Mouse (Mus musculus) C2C12 (cell line): ENCODE measurements around the gene Ccdc73. TPM values are rescaled to one million over a fixed set of nuclear protein-coding genes. Genes with fewer than 3 reads are reported as not detected.

Source experiments
- H3K27me3 ChIP-seq: one replicate; pipeline ENCODE4 v1.6.1; 2011; ENCODE audit not compliant: control insufficient read depth, insufficient read depth, insufficient read length
- H3K36me3 ChIP-seq: one replicate; pipeline ENCODE4 v1.6.1; 2011; ENCODE audit not compliant: control insufficient read depth, insufficient read depth
- H3K4me3 ChIP-seq: one replicate; pipeline ENCODE4 v1.5.1; 2011; ENCODE audit warnings: mild to moderate bottlenecking, control low read depth; ENCODE audit not compliant: poor library complexity, insufficient read depth, severe bottlenecking
- H3K79me2 ChIP-seq: one replicate; pipeline ENCODE4 v1.6.1; 2011; ENCODE audit not compliant: control insufficient read depth, insufficient read depth
- H3K79me3 ChIP-seq: one replicate; pipeline ENCODE4 v1.6.1; 2011; ENCODE audit warnings: low read depth, control low read depth
- H3ac ChIP-seq: one replicate; pipeline ENCODE3; 2011; ENCODE audit warnings: low read depth; ENCODE audit not compliant: control insufficient read depth, insufficient read length
- CEBPB ChIP-seq: IDR thresholded peaks from one replicate; pipeline ENCODE4 v1.6.1; 2011; ENCODE audit warnings: low read depth, mild to moderate bottlenecking, control low read depth, moderate library complexity
- CTCF ChIP-seq: IDR thresholded peaks from one replicate; pipeline ENCODE4 v1.5.1; 2011; ENCODE audit not compliant: control insufficient read depth, insufficient read depth, insufficient read length
- FOSL1 ChIP-seq: IDR thresholded peaks from one replicate; pipeline ENCODE4 v1.8.0; 2011; ENCODE audit warnings: mild to moderate bottlenecking, low read length; ENCODE audit not compliant: poor library complexity, insufficient read depth, severe bottlenecking
- MAX ChIP-seq: IDR thresholded peaks from one replicate; pipeline ENCODE4 v1.6.1; 2011; ENCODE audit warnings: mild to moderate bottlenecking, control low read depth
- MYOD1 ChIP-seq: IDR thresholded peaks from one replicate; pipeline ENCODE4 v1.6.1; 2011; ENCODE audit warnings: low read depth; ENCODE audit not compliant: control insufficient read depth, insufficient read length
- MYOG ChIP-seq: IDR thresholded peaks from one replicate; pipeline ENCODE4 v1.6.1; 2011; ENCODE audit not compliant: control insufficient read depth, insufficient read length; ENCODE audit errors: extremely low read depth
- USF1 ChIP-seq: IDR thresholded peaks from one replicate; pipeline ENCODE4 v1.6.1; 2011; ENCODE audit warnings: low read depth, mild to moderate bottlenecking, control low read depth, moderate library complexity
- polyA plus RNA-seq: library from polyadenylated mRNA; unstranded; fragments of >200 nt; fragmentation: generic; extraction: Trizol; gene quantifications from one replicate; pipeline ENCODE4 v1.2.1, GENCODE M21; 2012; ENCODE audit warnings: missing spikeins

Ccdc73 gene
- polyA plus RNA-seq, 1 experiment, result 0.21 TPM

DNA sequence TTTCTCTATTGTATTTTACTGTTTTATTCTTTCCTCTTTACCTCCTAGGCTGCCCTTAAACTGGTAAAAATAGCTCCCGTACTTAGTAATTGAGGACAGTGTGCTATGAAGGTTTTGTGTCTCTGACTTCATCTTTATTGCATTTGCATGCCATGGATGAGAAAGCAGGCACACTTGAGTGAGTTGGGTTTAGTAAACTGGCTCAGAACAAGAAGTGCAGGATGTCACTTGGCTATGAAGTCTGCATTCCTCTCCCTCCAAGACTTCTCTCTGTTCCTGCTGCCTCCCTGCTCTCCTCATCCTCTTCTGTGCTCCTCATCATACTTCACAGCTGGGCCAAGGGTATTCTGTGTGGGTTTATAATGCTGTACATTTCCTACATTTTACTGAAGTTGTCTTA is 121.4 kb downstream of the Ccdc73 start:
- Histone ChIP-seq H3K4me3 (no peak overlapping the region), H3K79me3 (no peaks in the 10 kb centered on the region), H3ac (no peak overlapping the region), H3K27me3 (no peaks in the 10 kb centered on the region), H3K79me2 (no peaks in the 10 kb centered on the region), H3K36me3 (peaks cover 27% of the 10 kb centered on the region)
- TF ChIP-seq CEBPB, result no peak
- TF ChIP-seq FOSL1, result no peak
- TF ChIP-seq MAX, result no peak

DNA sequence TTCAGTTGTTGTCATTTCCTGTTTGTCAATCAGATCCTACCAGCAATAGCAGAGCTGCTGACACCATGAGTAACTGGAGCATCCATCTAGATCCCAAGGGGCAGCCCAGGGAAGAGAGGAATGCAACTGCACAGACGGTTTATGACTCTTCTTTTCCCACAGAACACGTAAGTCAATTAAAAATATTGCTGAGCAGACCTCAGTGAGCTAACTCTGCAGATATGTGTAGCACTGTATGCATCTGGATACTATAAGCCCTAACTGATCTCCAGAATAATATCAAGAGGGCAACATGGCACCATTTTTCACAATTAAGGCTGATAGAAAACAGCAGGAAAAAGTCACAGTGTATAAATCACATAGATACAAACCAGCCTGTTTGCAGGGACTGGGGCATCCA is 126.8 kb downstream of the Ccdc73 start:
- Histone ChIP-seq H3K4me3 (no peak overlapping the region), H3K79me2 (no peaks in the 10 kb centered on the region), H3K79me3 (no peaks in the 10 kb centered on the region), H3K27me3 (no peaks in the 10 kb centered on the region), H3ac (no peak overlapping the region), H3K36me3 (peaks cover 62% of the 10 kb centered on the region)
- TF ChIP-seq CTCF, result no peak
- no peak for TF ChIP-seq MAX
- no peak for TF ChIP-seq USF1
- no peak for TF ChIP-seq FOSL1
- no peak for TF ChIP-seq CEBPB
- no peak for TF ChIP-seq MYOG
- no peak for TF ChIP-seq MYOD1

DNA sequence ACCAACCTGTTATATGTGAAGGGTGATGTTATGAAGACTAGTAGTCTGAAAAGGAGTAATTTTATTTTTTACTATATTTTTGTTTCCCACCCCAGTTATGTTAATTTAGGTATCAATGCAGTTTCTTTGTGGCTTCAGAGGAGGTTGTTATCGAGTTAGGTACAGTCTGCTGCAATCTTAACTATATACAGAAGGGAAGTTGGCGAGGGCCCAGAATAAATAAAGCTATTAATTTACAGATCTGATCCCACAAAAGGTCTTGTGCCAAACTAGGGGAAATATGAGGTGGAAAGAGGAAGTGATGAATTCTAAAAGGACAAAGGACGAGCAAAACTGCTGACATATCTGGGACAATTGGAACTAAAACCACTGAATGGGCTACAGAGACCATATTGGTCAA is 128.6 kb downstream of the Ccdc73 start:
- no peak overlapping the region for H3K4me3 ChIP-seq
- no peak overlapping the region for H3ac ChIP-seq
- peaks cover 7% of the 10 kb centered on the region for H3K79me2 ChIP-seq
- no peaks in the 10 kb centered on the region for H3K79me3 ChIP-seq
- H3K36me3 ChIP-seq, result peaks cover 63% of the 10 kb centered on the region
- TF ChIP-seq MYOD1 (no peak), MYOG (no peak), FOSL1 (no peak), USF1 (no peak), CTCF (no peak), CEBPB (no peak), MAX (no peak)
- H3K27me3 ChIP-seq, result no peaks in the 10 kb centered on the region

DNA sequence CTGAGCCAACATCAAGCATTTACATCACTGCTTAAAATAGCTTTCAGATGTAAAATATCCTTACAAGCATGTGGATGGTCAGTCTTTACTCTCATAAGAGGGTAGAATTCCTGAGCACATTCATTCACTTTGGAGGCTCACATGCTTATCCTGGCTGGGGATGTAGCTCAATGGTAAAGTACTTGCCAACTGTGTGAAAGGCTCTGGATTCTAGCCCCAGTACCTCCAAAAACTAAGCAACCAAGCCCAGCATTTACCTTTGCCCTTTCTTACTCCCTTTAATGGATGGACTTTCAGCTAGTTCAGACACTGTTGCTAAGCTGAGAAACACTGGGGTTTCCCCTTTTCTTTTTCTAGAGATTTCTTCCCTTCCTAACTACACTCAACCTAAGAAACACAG is 139.6 kb downstream of the Ccdc73 start:
- Histone ChIP-seq H3ac (no peak overlapping the region), H3K79me2 (peaks cover 94% of the 10 kb centered on the region), H3K36me3 (peaks cover 98% of the 10 kb centered on the region), H3K4me3 (no peak overlapping the region), H3K79me3 (peaks cover 52% of the 10 kb centered on the region), H3K27me3 (no peaks in the 10 kb centered on the region)
- TF ChIP-seq CTCF (no peak), MYOG (no peak), MAX (no peak), FOSL1 (no peak), MYOD1 (no peak), CEBPB (no peak), USF1 (no peak)

DNA sequence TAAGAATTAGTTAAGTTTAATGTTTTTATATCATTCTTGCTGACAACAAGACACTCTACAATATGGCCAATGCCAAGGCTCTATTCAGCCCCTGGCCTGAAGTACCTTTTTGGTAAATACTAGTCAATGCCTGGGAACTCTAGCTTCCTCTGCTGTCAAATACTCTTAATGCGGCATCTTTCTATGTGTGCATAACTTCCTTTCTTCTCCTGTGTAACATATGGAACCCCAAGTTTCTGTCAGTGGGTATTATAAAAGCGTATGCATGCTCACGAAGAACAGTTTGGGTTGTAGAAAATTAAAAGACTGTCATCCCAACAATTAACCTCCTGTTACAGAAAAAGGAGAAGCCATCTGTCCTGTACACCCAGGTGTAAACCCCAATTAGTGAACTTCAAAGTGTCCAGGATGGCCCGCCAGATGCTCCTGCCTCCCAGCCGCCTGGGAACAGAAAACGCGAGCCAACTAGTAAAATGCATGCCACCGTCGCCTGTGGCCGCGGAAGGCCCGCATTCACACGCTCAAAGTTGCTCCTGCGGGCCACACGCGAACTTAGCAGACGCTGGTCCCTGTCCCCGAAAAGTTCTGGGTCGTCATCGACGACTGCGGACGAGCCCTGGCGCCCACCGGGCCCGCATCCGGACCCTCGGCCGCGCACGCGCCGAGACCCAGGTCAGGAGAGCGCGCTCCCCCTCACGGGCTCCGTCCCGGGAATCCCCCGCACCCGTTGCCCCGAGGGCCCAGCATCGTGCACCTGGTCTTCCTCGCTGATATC is 148.8 kb downstream of the Ccdc73 start:
- TF ChIP-seq MAX (no peak), FOSL1 (no peak), USF1 (no peak), CTCF (no peak), MYOG (no peak), CEBPB (no peak), MYOD1 (no peak)
- peak overlapping the region; percentile 100 for H3ac ChIP-seq
- H3K79me2 ChIP-seq, result peaks cover 60% of the 10 kb centered on the region
- no peaks in the 10 kb centered on the region for H3K27me3 ChIP-seq
- peak overlapping the region; percentile 92 for H3K4me3 ChIP-seq
- peaks cover 43% of the 10 kb centered on the region for H3K79me3 ChIP-seq
- peaks cover 35% of the 10 kb centered on the region for H3K36me3 ChIP-seq

DNA sequence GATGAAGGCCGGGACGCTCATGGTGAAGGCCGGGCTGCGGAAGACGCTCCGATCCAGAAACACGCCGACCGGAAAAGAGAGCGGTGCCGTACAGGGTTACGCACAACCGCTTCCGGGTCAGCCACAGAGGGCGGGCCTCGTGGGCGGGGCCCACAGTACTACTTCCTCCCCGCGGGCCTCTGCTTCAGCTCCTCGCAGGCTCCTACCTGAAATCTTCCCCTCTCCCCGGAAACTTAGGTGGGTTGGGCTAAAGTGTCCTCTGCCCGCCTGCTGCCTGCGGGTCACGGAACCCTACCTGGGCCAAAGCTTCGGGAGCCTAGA is 149.3 kb downstream of the Ccdc73 start, which contains the start of gene Eif3m:
Gene Eif3m, minus strand, starts transcription at position 114 of the 321 bp plus-strand sequence.
- peaks cover 42% of the 10 kb centered on the region for H3K79me3 ChIP-seq
- H3K36me3 ChIP-seq, result peaks cover 30% of the 10 kb centered on the region
- TF ChIP-seq MAX (peak; percentile 67), MYOD1 (no peak)
- H3ac ChIP-seq, result peak within 1 kb of the TSS; percentile 100
- H3K4me3 ChIP-seq, result peak within 1 kb of the TSS; percentile 92
- no peaks in the 10 kb centered on the region for H3K27me3 ChIP-seq
- peaks cover 54% of the 10 kb centered on the region for H3K79me2 ChIP-seq
